Mouse (Mus musculus): ENCODE data around the gene 9130213A22Rik. TPM values are rescaled to one million over a fixed set of nuclear protein-coding genes. Genes with fewer than 3 reads are reported as not detected.

The 9130213A22Rik gene
- not detected for polyA plus RNA-seq (2014; fragmentation: Illumina TruSeq; extraction: RNeasy Lipid Tissue Mini Kit (QIAGEN cat#74804); ENCODE audit: low read depth, low replicate concordance)

GRCm38 (mm10) chr11:69122336-69122951 is at the start of gene 9130213A22Rik:
Gene 9130213A22Rik (minus strand): TSS chr11:69122589.

GRCm38 (mm10) chr11:69156800-69157199 is 34.4 kb upstream of the 9130213A22Rik start, which contains the start of gene Alox12b:
Gene Alox12b (plus strand): TSS chr11:69156989.

GRCm38 (mm10) chr11:69125852-69125918 is 3.3 kb upstream of the 9130213A22Rik start, which contains the start of gene Aloxe3:
Gene Aloxe3 (plus strand): TSS chr11:69125896.

DNA sequence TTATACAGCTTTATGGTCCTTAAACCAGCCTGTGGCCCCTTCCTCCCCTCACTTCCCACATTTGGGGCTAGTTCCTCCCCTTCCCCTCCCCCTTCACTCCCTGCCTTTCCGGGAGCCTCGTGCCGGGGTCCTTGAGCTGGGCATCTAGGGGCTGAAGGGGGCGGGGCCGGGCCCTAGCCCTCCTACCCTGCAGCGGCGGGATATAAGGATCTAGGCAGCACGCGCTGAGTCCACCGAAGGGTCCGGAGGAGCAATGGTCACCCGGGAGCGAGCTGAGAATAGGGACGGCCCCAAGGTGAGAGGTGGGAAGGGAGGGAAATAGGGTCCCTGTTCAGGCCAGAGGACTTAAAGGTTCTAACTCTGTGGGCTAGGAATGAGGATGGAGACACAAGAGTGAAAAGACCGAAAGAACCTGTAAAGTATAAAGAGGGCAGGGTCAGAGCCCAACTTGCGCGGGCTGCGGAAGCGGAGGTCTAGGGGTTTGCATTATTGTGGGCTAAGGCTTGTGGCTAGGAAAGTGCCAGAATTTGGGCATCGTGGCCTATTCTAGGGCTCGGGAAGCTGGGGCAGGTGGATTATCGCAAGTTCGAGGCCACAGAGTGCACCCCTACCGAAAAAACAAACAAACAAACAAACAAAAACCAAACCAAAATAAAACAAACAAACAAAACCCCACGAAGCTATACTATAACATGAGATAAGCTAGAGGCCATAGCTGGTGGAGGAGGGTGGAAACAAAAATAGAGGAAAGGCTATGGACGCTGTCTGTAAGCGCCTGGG is 2.0 kb downstream of the 9130213A22Rik start, which contains the start of gene Hes7:
Gene Hes7 (plus strand): TSS at position 184 of the 780 bp plus-strand sequence.

GRCm38 (mm10) chr11:69094697-69095429 is 27.5 kb downstream of the 9130213A22Rik start, which contains the start of gene Per1:
Gene Per1 (plus strand): TSS chr11:69095217.

DNA sequence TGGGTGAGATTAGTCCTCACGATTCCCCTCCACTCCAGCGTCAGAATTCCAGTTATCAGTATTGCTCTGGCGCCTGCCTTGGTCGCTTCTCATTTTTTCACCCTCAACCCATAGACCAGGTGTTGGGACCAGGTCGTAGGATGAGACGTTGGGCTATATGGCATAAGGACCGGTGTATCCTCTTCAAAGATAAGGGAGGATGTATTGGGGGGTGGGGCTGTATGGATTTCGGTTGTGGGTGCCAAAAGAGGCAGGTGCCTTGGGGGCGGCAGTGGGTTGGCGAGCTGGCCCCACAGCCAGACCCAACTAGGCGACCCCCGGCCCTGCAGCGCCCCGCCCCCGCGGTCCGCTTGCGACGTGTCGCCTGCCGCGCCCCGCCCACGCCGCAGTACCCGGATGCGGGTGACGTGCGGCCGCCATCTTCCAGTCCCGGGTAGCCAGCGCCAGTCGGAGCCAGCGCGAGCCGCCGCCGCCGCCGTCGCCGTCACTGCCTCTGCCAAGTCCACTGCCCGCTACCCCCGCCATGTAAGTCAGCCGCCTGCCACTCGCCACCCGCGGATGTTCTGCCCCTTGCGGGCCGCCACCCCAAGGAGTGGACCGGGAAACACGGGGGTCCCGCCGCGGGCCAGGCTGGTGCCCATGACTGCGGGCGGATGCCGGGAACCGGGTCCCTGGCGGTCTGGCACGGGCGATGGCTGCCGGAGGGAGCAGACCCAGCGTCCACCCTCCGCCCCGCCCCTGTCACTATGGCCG is 34.1 kb downstream of the 9130213A22Rik start, which contains the start of gene Vamp2:
Gene Vamp2 (plus strand): TSS at position 388 of the 753 bp plus-strand sequence.

DNA sequence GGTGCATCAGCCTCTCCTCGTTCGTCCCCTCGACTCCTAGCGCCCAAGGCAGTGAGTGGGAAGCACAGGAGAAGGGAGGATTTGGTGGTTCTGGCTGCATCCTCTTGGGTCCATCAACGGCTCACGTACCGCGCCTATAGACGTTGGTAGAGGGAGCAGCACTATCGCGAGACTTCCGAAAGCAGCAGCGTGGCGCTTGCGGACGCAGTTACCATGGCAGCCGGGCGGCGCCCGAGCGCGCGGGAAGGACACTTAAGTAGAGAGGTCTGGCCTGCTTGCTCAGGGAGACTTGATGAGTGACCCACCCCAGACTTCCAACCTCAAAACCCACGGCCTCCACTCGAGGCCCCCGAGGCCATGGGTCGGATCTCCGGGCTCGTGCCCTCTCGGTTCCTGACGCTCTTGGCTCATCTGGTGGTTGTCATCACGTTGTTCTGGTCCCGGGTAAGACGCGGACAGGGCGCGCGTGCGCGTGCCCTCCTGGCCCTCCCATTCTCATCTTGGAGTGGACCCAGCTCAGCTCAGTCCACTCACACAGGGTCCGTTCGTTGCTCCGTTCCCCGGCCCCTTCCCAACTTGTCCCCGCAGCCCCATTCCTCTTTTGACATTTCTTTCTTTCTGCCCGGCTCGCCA is 51.7 kb downstream of the 9130213A22Rik start, which contains the start of gene Tmem107:
Gene Tmem107 (plus strand): TSS at position 217 of the 633 bp plus-strand sequence.

Other genes starting within 250 kb of the 9130213A22Rik start
- gene Rnf222, start 234.0 kb downstream of the 9130213A22Rik start, polyA plus RNA-seq (2014; fragmentation: Illumina TruSeq; extraction: RNeasy Lipid Tissue Mini Kit (QIAGEN cat#74804); ENCODE audit: low read depth, low replicate concordance): not detected
- 169 TPM for gene Rpl26, start 221.0 kb downstream of the 9130213A22Rik start, polyA plus RNA-seq (2014; fragmentation: Illumina TruSeq; extraction: RNeasy Lipid Tissue Mini Kit (QIAGEN cat#74804); ENCODE audit: low read depth, low replicate concordance)
- gene Odf4, start 195.5 kb downstream of the 9130213A22Rik start, polyA plus RNA-seq (2014; fragmentation: Illumina TruSeq; extraction: RNeasy Lipid Tissue Mini Kit (QIAGEN cat#74804); ENCODE audit: low read depth, low replicate concordance): not detected
- 1.7 TPM for gene Arhgef15, start 165.1 kb downstream of the 9130213A22Rik start, polyA plus RNA-seq (2014; fragmentation: Illumina TruSeq; extraction: RNeasy Lipid Tissue Mini Kit (QIAGEN cat#74804); ENCODE audit: low read depth, low replicate concordance)
- 53.1 TPM for gene Slc25a35, start 154.5 kb downstream of the 9130213A22Rik start, polyA plus RNA-seq (2014; fragmentation: Illumina TruSeq; extraction: RNeasy Lipid Tissue Mini Kit (QIAGEN cat#74804); ENCODE audit: low read depth, low replicate concordance)
- gene Rangrf, start 147.4 kb downstream of the 9130213A22Rik start, polyA plus RNA-seq (2014; fragmentation: Illumina TruSeq; extraction: RNeasy Lipid Tissue Mini Kit (QIAGEN cat#74804); ENCODE audit: low read depth, low replicate concordance): 7.5 TPM
- gene Pfas, start 114.1 kb downstream of the 9130213A22Rik start, polyA plus RNA-seq (2014; fragmentation: Illumina TruSeq; extraction: RNeasy Lipid Tissue Mini Kit (QIAGEN cat#74804); ENCODE audit: low read depth, low replicate concordance): 8.8 TPM
- gene Ctc1, start 106.7 kb downstream of the 9130213A22Rik start, polyA plus RNA-seq (2014; fragmentation: Illumina TruSeq; extraction: RNeasy Lipid Tissue Mini Kit (QIAGEN cat#74804); ENCODE audit: low read depth, low replicate concordance): 3.0 TPM
- 3.5 TPM for gene Aurkb, start 76.9 kb downstream of the 9130213A22Rik start, polyA plus RNA-seq (2014; fragmentation: Illumina TruSeq; extraction: RNeasy Lipid Tissue Mini Kit (QIAGEN cat#74804); ENCODE audit: low read depth, low replicate concordance)
- 3.4 TPM for gene Borcs6, start 62.9 kb downstream of the 9130213A22Rik start, polyA plus RNA-seq (2014; fragmentation: Illumina TruSeq; extraction: RNeasy Lipid Tissue Mini Kit (QIAGEN cat#74804); ENCODE audit: low read depth, low replicate concordance)
- gene Tmem107, start 51.8 kb downstream of the 9130213A22Rik start, polyA plus RNA-seq (2014; fragmentation: Illumina TruSeq; extraction: RNeasy Lipid Tissue Mini Kit (QIAGEN cat#74804); ENCODE audit: low read depth, low replicate concordance): 1.9 TPM
- gene Vamp2, start 34.1 kb downstream of the 9130213A22Rik start, polyA plus RNA-seq (2014; fragmentation: Illumina TruSeq; extraction: RNeasy Lipid Tissue Mini Kit (QIAGEN cat#74804); ENCODE audit: low read depth, low replicate concordance): 109 TPM
- gene Per1, start 27.4 kb downstream of the 9130213A22Rik start, polyA plus RNA-seq (2014; fragmentation: Illumina TruSeq; extraction: RNeasy Lipid Tissue Mini Kit (QIAGEN cat#74804); ENCODE audit: low read depth, low replicate concordance): 0.32 TPM
- not detected for gene Hes7, start 2.2 kb downstream of the 9130213A22Rik start, polyA plus RNA-seq (2014; fragmentation: Illumina TruSeq; extraction: RNeasy Lipid Tissue Mini Kit (QIAGEN cat#74804); ENCODE audit: low read depth, low replicate concordance)
- gene Aloxe3, start 3.3 kb upstream of the 9130213A22Rik start, polyA plus RNA-seq (2014; fragmentation: Illumina TruSeq; extraction: RNeasy Lipid Tissue Mini Kit (QIAGEN cat#74804); ENCODE audit: low read depth, low replicate concordance): 0.22 TPM
- gene Alox12b, start 34.4 kb upstream of the 9130213A22Rik start, polyA plus RNA-seq (2014; fragmentation: Illumina TruSeq; extraction: RNeasy Lipid Tissue Mini Kit (QIAGEN cat#74804); ENCODE audit: low read depth, low replicate concordance): not detected
- gene Alox8, start 75.3 kb upstream of the 9130213A22Rik start, polyA plus RNA-seq (2014; fragmentation: Illumina TruSeq; extraction: RNeasy Lipid Tissue Mini Kit (QIAGEN cat#74804); ENCODE audit: low read depth, low replicate concordance): not detected
- gene Gucy2e, start 114.4 kb upstream of the 9130213A22Rik start, polyA plus RNA-seq (2014; fragmentation: Illumina TruSeq; extraction: RNeasy Lipid Tissue Mini Kit (QIAGEN cat#74804); ENCODE audit: low read depth, low replicate concordance): not detected
- gene Cntrob, start 201.2 kb upstream of the 9130213A22Rik start, polyA plus RNA-seq (2014; fragmentation: Illumina TruSeq; extraction: RNeasy Lipid Tissue Mini Kit (QIAGEN cat#74804); ENCODE audit: low read depth, low replicate concordance): 6.8 TPM
- 40.4 TPM for gene Trappc1, start 201.4 kb upstream of the 9130213A22Rik start, polyA plus RNA-seq (2014; fragmentation: Illumina TruSeq; extraction: RNeasy Lipid Tissue Mini Kit (QIAGEN cat#74804); ENCODE audit: low read depth, low replicate concordance)
- gene Kcnab3, start 203.7 kb upstream of the 9130213A22Rik start, polyA plus RNA-seq (2014; fragmentation: Illumina TruSeq; extraction: RNeasy Lipid Tissue Mini Kit (QIAGEN cat#74804); ENCODE audit: low read depth, low replicate concordance): 0.25 TPM
- gene Rnf227, start 217.9 kb upstream of the 9130213A22Rik start, polyA plus RNA-seq (2014; fragmentation: Illumina TruSeq; extraction: RNeasy Lipid Tissue Mini Kit (QIAGEN cat#74804); ENCODE audit: low read depth, low replicate concordance): 5.9 TPM
- gene Chd3, start 246.8 kb upstream of the 9130213A22Rik start, polyA plus RNA-seq (2014; fragmentation: Illumina TruSeq; extraction: RNeasy Lipid Tissue Mini Kit (QIAGEN cat#74804); ENCODE audit: low read depth, low replicate concordance): 17.9 TPM